Comparison of ENCODE assay signal across 15 mouse cellular contexts in the genomic region with DNA sequence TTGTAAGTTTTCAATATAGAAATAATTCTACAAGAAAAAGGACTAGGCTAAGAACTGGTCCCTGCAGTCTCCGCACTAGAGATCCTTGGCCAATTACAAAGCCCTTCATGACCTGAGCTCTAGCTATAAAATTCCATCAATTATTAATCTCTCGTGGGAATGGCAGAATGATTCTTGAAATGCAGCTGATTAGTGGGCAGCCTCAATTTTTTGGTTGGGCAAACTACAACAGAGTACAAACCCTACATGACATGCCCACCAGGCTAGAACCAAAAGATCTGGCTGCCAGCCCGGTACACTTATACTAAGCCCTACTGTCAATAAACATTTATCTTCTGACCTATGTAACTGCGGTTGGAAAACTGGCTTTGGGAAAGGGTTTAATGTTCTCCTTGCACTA. TPM values are rescaled to one million over a fixed set of nuclear protein-coding genes. Genes with fewer than 3 reads are reported as not detected.
DNase-seq lines count a peak whose midpoint lies in the region; ATAC-seq lines count a peak whose summit lies in the region.
"Had no signal": no experiment of that assay in that cellular context is flagged by ENCODE, and none has a peak within 500 bp of the region (broad histone marks: within the 10 kb centered on the region; RNA-seq: fewer than 3 reads in every experiment).

No protein-coding gene starts in this region.

- no peak overlapping the region for H3K27ac ChIP-seq in forebrain, embryonic 14.5 days (ENCODE audit: low read depth, low read length)
- H3K27ac ChIP-seq in forebrain, embryonic 16.5 days (ENCODE audit: low read length), result no peak overlapping the region
- H3K27ac ChIP-seq in lung, embryonic 16.5 days (ENCODE audit: low read length), result no peak overlapping the region
- H3K27ac ChIP-seq in kidney, embryonic 16.5 days (ENCODE audit: low read length), result peak overlapping the region; percentile 56; the same call in 1 of the 2 replicates
- H3K27ac ChIP-seq in stomach, embryonic 15.5 days, result no peak overlapping the region
- H3K27ac ChIP-seq: hindbrain, embryonic 13.5 days; macrophage; midbrain, embryonic 13.5 days had no signal

- WGBS in forebrain, embryonic 14.5 days, result 60% methylated on average over 4 of the region's 4 CpGs
- WGBS in forebrain, embryonic 16.5 days, result 55% methylated on average over 4 of the region's 4 CpGs
- 49% methylated on average over 4 of the region's 4 CpGs for WGBS in lung, embryonic 16.5 days
- WGBS in kidney, embryonic 16.5 days, result 54% methylated on average over 4 of the region's 4 CpGs
- 36% methylated on average over 4 of the region's 4 CpGs for WGBS in stomach, embryonic 15.5 days

- ATAC-seq in forebrain, embryonic 14.5 days, result no peak
- ATAC-seq in forebrain, embryonic 16.5 days, result no peak
- peak; percentile 56 for ATAC-seq in lung, embryonic 16.5 days (ENCODE audit: low read depth)
- peak; percentile 76 for ATAC-seq in kidney, embryonic 16.5 days (ENCODE audit: low FRiP score, low TSS enrichment)
- peak; percentile 41; the same call in 1 of the 2 replicates for ATAC-seq in stomach, embryonic 15.5 days (ENCODE audit: insufficient read depth, low FRiP score, low read depth)
- no peak for ATAC-seq in erythroid progenitor cell, adult 5-6 weeks (replicated peaks; ENCODE audit: low FRiP score, poor library complexity, severe bottlenecking)
- ATAC-seq: midbrain, embryonic 13.5 days had no signal

- no peak overlapping the region for H3K4me3 ChIP-seq in forebrain, embryonic 14.5 days (ENCODE audit: low read depth, low read length)
- no peak overlapping the region for H3K4me3 ChIP-seq in forebrain, embryonic 16.5 days (replicated peaks; ENCODE audit: low read length)
- H3K4me3 ChIP-seq in lung, embryonic 16.5 days (ENCODE audit: low read length), result no peak overlapping the region
- H3K4me3 ChIP-seq in kidney, embryonic 16.5 days (ENCODE audit: low read length), result no peak overlapping the region
- H3K4me3 ChIP-seq in stomach, embryonic 15.5 days (replicated peaks), result no peak overlapping the region
- H3K4me3 ChIP-seq: hindbrain, embryonic 13.5 days; midbrain, embryonic 13.5 days had no signal

- no peaks in the 10 kb centered on the region for H3K36me3 ChIP-seq in forebrain, embryonic 14.5 days (ENCODE audit: control insufficient read depth, insufficient read depth, low read length)
- no peaks in the 10 kb centered on the region for H3K36me3 ChIP-seq in forebrain, embryonic 16.5 days (ENCODE audit: control insufficient read depth, insufficient read depth)
- no peaks in the 10 kb centered on the region; the same call in 1 of the 2 replicates for H3K36me3 ChIP-seq in lung, embryonic 16.5 days (ENCODE audit: control insufficient read depth, insufficient read depth, low read length)
- peaks cover 7% of the 10 kb centered on the region; the same call in 1 of the 2 replicates for H3K36me3 ChIP-seq in kidney, embryonic 16.5 days (ENCODE audit: insufficient read depth, low read length)
- H3K36me3 ChIP-seq in stomach, embryonic 15.5 days, result 0 out of 2 replicates have a peak, but pooled peaks cover 10% of the 10 kb centered on the region

- no peaks in the 10 kb centered on the region for H3K9me3 ChIP-seq in forebrain, embryonic 14.5 days (replicated peaks; ENCODE audit: control insufficient read depth, low read length)
- H3K9me3 ChIP-seq in forebrain, embryonic 16.5 days (ENCODE audit: control insufficient read depth, low read length), result no peaks in the 10 kb centered on the region
- no peaks in the 10 kb centered on the region for H3K9me3 ChIP-seq in lung, embryonic 16.5 days (ENCODE audit: control insufficient read depth, low read length)
- H3K9me3 ChIP-seq in kidney, embryonic 16.5 days (ENCODE audit: low read length), result no peaks in the 10 kb centered on the region
- no peaks in the 10 kb centered on the region for H3K9me3 ChIP-seq in stomach, embryonic 15.5 days
- H3K9me3 ChIP-seq: hindbrain, embryonic 13.5 days; midbrain, embryonic 13.5 days had no signal

- no peak overlapping the region for H3K4me2 ChIP-seq in forebrain, embryonic 14.5 days (ENCODE audit: low read length)
- no peak overlapping the region for H3K4me2 ChIP-seq in forebrain, embryonic 16.5 days (ENCODE audit: low read length)
- no peak overlapping the region for H3K4me2 ChIP-seq in lung, embryonic 16.5 days (ENCODE audit: low read depth, low read length)
- H3K4me2 ChIP-seq in kidney, embryonic 16.5 days (replicated peaks; ENCODE audit: low read depth, low read length), result no peak overlapping the region
- no peak overlapping the region for H3K4me2 ChIP-seq in stomach, embryonic 15.5 days
- H3K4me2 ChIP-seq: hindbrain, embryonic 13.5 days; midbrain, embryonic 13.5 days had no signal

- H3K9ac ChIP-seq in forebrain, embryonic 14.5 days (ENCODE audit: low read length), result no peak overlapping the region
- no peak overlapping the region for H3K9ac ChIP-seq in forebrain, embryonic 16.5 days (replicated peaks; ENCODE audit: low read depth, low read length)
- no peak overlapping the region for H3K9ac ChIP-seq in lung, embryonic 16.5 days (ENCODE audit: low read length)
- H3K9ac ChIP-seq in kidney, embryonic 16.5 days (replicated peaks; ENCODE audit: low read length), result no peak overlapping the region
- no peak overlapping the region for H3K9ac ChIP-seq in stomach, embryonic 15.5 days
- H3K9ac ChIP-seq: hindbrain, embryonic 13.5 days; midbrain, embryonic 13.5 days had no signal

- DNase-seq in forebrain, embryonic 14.5 days (ENCODE audit: low spot score), result peak; percentile 11
- DNase-seq in lung, postnatal 4 days, result no peak
- DNase-seq in testis, postnatal 14 days (ENCODE audit: low spot score), result no peak
- DNase-seq: adrenal gland, adult 8-10 months; cerebellum, adult 9-11 months; gastrocnemius, postnatal 25 days; thymus, adult 18-20 months had no signal

- no peaks in the 10 kb centered on the region for H3K4me1 ChIP-seq in forebrain, embryonic 14.5 days (ENCODE audit: control insufficient read depth, insufficient read depth, low read length)
- 0 out of 2 replicates have a peak, but pooled peaks cover 4% of the 10 kb centered on the region for H3K4me1 ChIP-seq in forebrain, embryonic 16.5 days (replicated peaks; ENCODE audit: control insufficient read depth, insufficient read depth, low read length)
- peaks cover 11% of the 10 kb centered on the region for H3K4me1 ChIP-seq in lung, embryonic 16.5 days (replicated peaks; ENCODE audit: control insufficient read depth, insufficient read depth, low read length)
- H3K4me1 ChIP-seq in kidney, embryonic 16.5 days (ENCODE audit: insufficient read depth, low read length), result peaks cover 21% of the 10 kb centered on the region
- 0 out of 2 replicates have a peak, but pooled peaks cover 6% of the 10 kb centered on the region for H3K4me1 ChIP-seq in stomach, embryonic 15.5 days
- H3K4me1 ChIP-seq: hindbrain, embryonic 13.5 days; midbrain, embryonic 13.5 days had no signal

- no peaks in the 10 kb centered on the region for H3K27me3 ChIP-seq in forebrain, embryonic 14.5 days (replicated peaks; ENCODE audit: control insufficient read depth, insufficient read depth, low read length)
- no peaks in the 10 kb centered on the region for H3K27me3 ChIP-seq in forebrain, embryonic 16.5 days (replicated peaks; ENCODE audit: control insufficient read depth, insufficient read depth, low read length)
- H3K27me3 ChIP-seq in lung, embryonic 16.5 days (ENCODE audit: control insufficient read depth, insufficient read depth, low read depth, low read length), result no peaks in the 10 kb centered on the region
- no peaks in the 10 kb centered on the region for H3K27me3 ChIP-seq in kidney, embryonic 16.5 days (ENCODE audit: insufficient read depth, low read length)
- no peaks in the 10 kb centered on the region for H3K27me3 ChIP-seq in stomach, embryonic 15.5 days (replicated peaks)
- H3K27me3 ChIP-seq: hindbrain, embryonic 13.5 days; midbrain, embryonic 13.5 days had no signal

RNA-seq across cellular contexts. Expression of gene Fam3c, which starts 29.0 kb away (rescaled TPM):
- 43.8 and 54.4 TPM in 2 replicates for polyA plus RNA-seq in forebrain, embryonic 14.5 days (2014; fragmentation: Nextera tagmentation; extraction: Ambion mirVana)
- 69.0 and 71.9 TPM in 2 replicates for polyA plus RNA-seq in forebrain, embryonic 16.5 days (2015; fragmentation: Nextera tagmentation; extraction: Ambion mirVana)
- polyA plus RNA-seq in lung, embryonic 16.5 days (2015; fragmentation: Nextera tagmentation; extraction: Ambion mirVana), result 63.5 and 76.4 TPM in 2 replicates
- 59.1 and 62.0 TPM in 2 replicates for polyA plus RNA-seq in kidney, embryonic 16.5 days (2015; fragmentation: Nextera tagmentation; extraction: Ambion mirVana)
- polyA plus RNA-seq in stomach, embryonic 15.5 days (2015; fragmentation: Nextera tagmentation; extraction: Ambion mirVana), result 76.1 and 78.5 TPM in 2 replicates
- total RNA-seq in erythroid progenitor cell, adult 5-6 weeks (2015; ENCODE audit: low replicate concordance), result 2.2 and 10.1 TPM in 2 replicates
- 9.2 and 13.1 TPM in 2 replicates for total RNA-seq in erythroid progenitor cell, adult 5-6 weeks (2017; ENCODE audit: low replicate concordance)

RNA-seq across cellular contexts. Expression of gene Wnt16, which starts 39.1 kb away (rescaled TPM):
- polyA plus RNA-seq in forebrain, embryonic 14.5 days (2014; fragmentation: Nextera tagmentation; extraction: Ambion mirVana), result 0.19 TPM in 1 of 2 replicates, not detected in the other
- 0.18 TPM in 1 of 2 replicates, not detected in the other for polyA plus RNA-seq in forebrain, embryonic 16.5 days (2015; fragmentation: Nextera tagmentation; extraction: Ambion mirVana)
- 0.18 and 0.19 TPM in 2 replicates for polyA plus RNA-seq in lung, embryonic 16.5 days (2015; fragmentation: Nextera tagmentation; extraction: Ambion mirVana)
- 0.87 and 1.4 TPM in 2 replicates for polyA plus RNA-seq in kidney, embryonic 16.5 days (2015; fragmentation: Nextera tagmentation; extraction: Ambion mirVana)
- polyA plus RNA-seq in stomach, embryonic 15.5 days (2015; fragmentation: Nextera tagmentation; extraction: Ambion mirVana), result 2.1 and 2.2 TPM in 2 replicates
- total RNA-seq in erythroid progenitor cell, adult 5-6 weeks (2015; ENCODE audit: low replicate concordance), result not detected in 2 replicates
- total RNA-seq in erythroid progenitor cell, adult 5-6 weeks (2017; ENCODE audit: low replicate concordance), result not detected in 2 replicates
- polyA plus RNA-seq: macrophage; midbrain, embryonic 13.5 days had no signal

Comparison
In these comparisons a context has a peak if more than half of its experiments do, and no peak if none do; other contexts are left out.
1. ATAC-seq: peak in lung, embryonic 16.5 days (single experiment), kidney, embryonic 16.5 days (single experiment) and stomach, embryonic 15.5 days (single experiment); none in forebrain, embryonic 14.5 days (single experiment), forebrain, embryonic 16.5 days (single experiment) and erythroid progenitor cell, adult 5-6 weeks (single experiment).